Mouse (Mus musculus) ES-Bruce4 (cell line): ENCODE data around the gene Ubac2. TPM values are rescaled to one million over a fixed set of nuclear protein-coding genes. Genes with fewer than 3 reads are reported as not detected.

Experiments used
- H3K27ac ChIP-seq: 2 replicates; pipeline ENCODE4 v1.5.1; 2012; ENCODE audit warnings: low read length, inconsistent platforms; ENCODE audit not compliant: insufficient read depth
- H3K27me3 ChIP-seq: 2 replicates; pipeline ENCODE4 v1.6.1; 2012; ENCODE audit warnings: mild to moderate bottlenecking, low read length, inconsistent platforms; ENCODE audit not compliant: control insufficient read depth, poor library complexity, insufficient read depth, severe bottlenecking
- H3K36me3 ChIP-seq: 2 replicates; pipeline ENCODE4 v1.6.1; 2012; ENCODE audit warnings: inconsistent platforms, mild to moderate bottlenecking, low read length, moderate library complexity; ENCODE audit not compliant: control insufficient read depth, poor library complexity, insufficient read depth, severe bottlenecking
- H3K4me1 ChIP-seq: one replicate; pipeline ENCODE4 v1.8.1; 2011; ENCODE audit warnings: low read length; ENCODE audit not compliant: control insufficient read depth, insufficient read depth
- H3K4me3 ChIP-seq: 2 replicates; pipeline ENCODE4 v1.5.1; 2011; ENCODE audit warnings: low read depth, mild to moderate bottlenecking, low read length
- H3K9ac ChIP-seq: 2 replicates; pipeline ENCODE4 v1.6.1; 2012; ENCODE audit warnings: low read depth, mild to moderate bottlenecking, inconsistent platforms; ENCODE audit not compliant: poor library complexity, severe bottlenecking
- H3K9me3 ChIP-seq: replicated peaks from 2 replicates; pipeline ENCODE4 v1.6.1; 2012; ENCODE audit warnings: mild to moderate bottlenecking, low read length, inconsistent platforms; ENCODE audit not compliant: control insufficient read depth, poor library complexity, insufficient read depth, severe bottlenecking
- CTCF ChIP-seq: IDR thresholded peaks from one replicate; pipeline ENCODE4 v1.8.1; 2011; ENCODE audit warnings: low read depth, low read length
- EP300 ChIP-seq: IDR thresholded peaks from 2 replicates; pipeline ENCODE4 v1.6.1; 2011; ENCODE audit warnings: low read depth, low read length; ENCODE audit not compliant: insufficient read depth
- POLR2A ChIP-seq: IDR thresholded peaks from one replicate; pipeline ENCODE4 v1.8.1; 2011; ENCODE audit warnings: low read length; ENCODE audit not compliant: insufficient read depth
- polyA plus RNA-seq: library from polyadenylated mRNA; stranded (reverse); fragments of >200 nt; gene quantifications from 2 replicates; pipeline ENCODE4 v1.2.4, GENCODE M21; 2011; ENCODE audit warnings: low read depth; ENCODE audit not compliant: missing spikeins, insufficient read depth, insufficient read length

Gene Ubac2
- polyA plus RNA-seq, 1 experiment: 42.2 TPM

- Histone ChIP-seq H3K9me3 (no peaks in the 10 kb centered on the region), H3K4me1 (peaks cover under 1% of the 10 kb centered on the region), H3K27me3 (no peaks in the 10 kb centered on the region), H3K27ac (no peak overlapping the region), H3K36me3 (peaks cover 14% of the 10 kb centered on the region), H3K4me3 (no peak overlapping the region), H3K9ac (no peak overlapping the region)
- no peak for TF ChIP-seq CTCF
- TF ChIP-seq POLR2A: no peak
- no peak for TF ChIP-seq EP300
Measured at GRCm38 (mm10) chr14:121904754-121905153, 26.3 kb downstream of the Ubac2 start.

GRCm38 (mm10) chr14:121906341-121906991, 28.0 kb downstream of the Ubac2 start:
- Histone ChIP-seq H3K4me3 (no peak overlapping the region), H3K36me3 (peaks cover 14% of the 10 kb centered on the region), H3K27me3 (no peaks in the 10 kb centered on the region), H3K9me3 (no peaks in the 10 kb centered on the region), H3K4me1 (no peaks in the 10 kb centered on the region), H3K9ac (no peak overlapping the region), H3K27ac (no peak overlapping the region)
- TF ChIP-seq EP300 (no peak), POLR2A (no peak), CTCF (no peak)

- Histone ChIP-seq H3K4me1 (no peaks in the 10 kb centered on the region), H3K36me3 (peaks cover 14% of the 10 kb centered on the region), H3K27me3 (no peaks in the 10 kb centered on the region), H3K9me3 (no peaks in the 10 kb centered on the region), H3K9ac (no peak overlapping the region), H3K4me3 (no peak overlapping the region), H3K27ac (no peak overlapping the region)
- TF ChIP-seq EP300: no peak
- TF ChIP-seq CTCF: no peak
- no peak for TF ChIP-seq POLR2A
Measured at GRCm38 (mm10) chr14:121906992-121907681, 28.7 kb downstream of the Ubac2 start.

GRCm38 (mm10) chr14:121909868-121910267, 31.4 kb downstream of the Ubac2 start:
- H3K36me3 ChIP-seq: peaks cover 14% of the 10 kb centered on the region
- no peak overlapping the region for H3K4me3 ChIP-seq
- H3K27ac ChIP-seq: no peak overlapping the region
- TF ChIP-seq EP300: no peak
- TF ChIP-seq POLR2A: no peak
- no peak overlapping the region for H3K9ac ChIP-seq
- H3K4me1 ChIP-seq: no peaks in the 10 kb centered on the region
- no peaks in the 10 kb centered on the region for H3K9me3 ChIP-seq
- no peaks in the 10 kb centered on the region for H3K27me3 ChIP-seq

- Histone ChIP-seq H3K27me3 (no peaks in the 10 kb centered on the region), H3K9me3 (no peaks in the 10 kb centered on the region), H3K9ac (no peak overlapping the region), H3K36me3 (peaks cover 10% of the 10 kb centered on the region), H3K4me1 (no peaks in the 10 kb centered on the region), H3K27ac (no peak overlapping the region), H3K4me3 (no peak overlapping the region)
- TF ChIP-seq CTCF: no peak
- TF ChIP-seq EP300: no peak
- no peak for TF ChIP-seq POLR2A
Measured at GRCm38 (mm10) chr14:121912501-121912900, 34.1 kb downstream of the Ubac2 start.

GRCm38 (mm10) chr14:121915143-121915542, 36.7 kb downstream of the Ubac2 start:
- no peaks in the 10 kb centered on the region for H3K36me3 ChIP-seq
- H3K9ac ChIP-seq: no peak overlapping the region
- no peak for TF ChIP-seq POLR2A
- no peak for TF ChIP-seq EP300
- no peak for TF ChIP-seq CTCF
- H3K27ac ChIP-seq: no peak overlapping the region
- no peaks in the 10 kb centered on the region for H3K9me3 ChIP-seq
- no peak overlapping the region for H3K4me3 ChIP-seq
- no peaks in the 10 kb centered on the region for H3K27me3 ChIP-seq
- no peaks in the 10 kb centered on the region for H3K4me1 ChIP-seq
